Mouse (Mus musculus) liver, embryonic 14.5 days (tissue): ENCODE results near the gene Ppm1g.
A peak's percentile ranks its signal among the peaks of the same experiment; 100 is the strongest.

Experiments
- CTCF ChIP-seq: IDR thresholded peaks from 2 replicates; pipeline ENCODE4 v1.5.1; 2016; ENCODE audit warnings: antibody characterized with exemption, low read depth, control low read depth
- EP300 ChIP-seq: IDR thresholded peaks from 2 replicates; pipeline ENCODE4 v1.6.1; 2016; ENCODE audit warnings: antibody characterized with exemption, low read depth

DNA sequence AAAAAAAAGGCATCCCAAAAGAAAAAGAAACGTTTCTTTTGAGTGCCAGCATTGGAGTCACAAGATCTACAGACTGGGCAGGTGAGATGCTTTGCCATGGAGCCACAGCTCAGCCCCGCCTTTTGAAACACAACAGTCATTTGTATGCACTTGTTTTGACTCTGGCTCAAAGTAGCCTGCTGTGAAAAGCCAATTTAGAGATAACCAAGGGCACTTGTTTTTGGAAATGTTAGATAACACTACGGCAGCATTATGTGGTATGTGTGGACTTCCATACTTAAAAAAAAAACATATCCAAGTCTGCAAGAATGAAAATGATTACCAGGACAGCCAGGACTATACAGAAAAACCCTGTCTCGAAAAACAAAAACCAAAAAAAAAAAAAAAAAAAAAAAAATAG, 36.8 kb downstream of the Ppm1g start:
- TF ChIP-seq EP300, result peak; percentile 74
- no peak for TF ChIP-seq CTCF
